Mouse (Mus musculus): ENCODE measurements around the gene Vps36. TPM values are rescaled to one million over a fixed set of nuclear protein-coding genes. Genes with fewer than 3 reads are reported as not detected.

The Vps36 gene
- polyA plus RNA-seq (2012; rRNA removed) = 6.6 and 7.2 TPM in 2 replicates

GRCm38 (mm10) chr8:22192660-22193431 lies at the start of gene Vps36:
Vps36 (plus strand) TSS chr8:22192809.

DNA sequence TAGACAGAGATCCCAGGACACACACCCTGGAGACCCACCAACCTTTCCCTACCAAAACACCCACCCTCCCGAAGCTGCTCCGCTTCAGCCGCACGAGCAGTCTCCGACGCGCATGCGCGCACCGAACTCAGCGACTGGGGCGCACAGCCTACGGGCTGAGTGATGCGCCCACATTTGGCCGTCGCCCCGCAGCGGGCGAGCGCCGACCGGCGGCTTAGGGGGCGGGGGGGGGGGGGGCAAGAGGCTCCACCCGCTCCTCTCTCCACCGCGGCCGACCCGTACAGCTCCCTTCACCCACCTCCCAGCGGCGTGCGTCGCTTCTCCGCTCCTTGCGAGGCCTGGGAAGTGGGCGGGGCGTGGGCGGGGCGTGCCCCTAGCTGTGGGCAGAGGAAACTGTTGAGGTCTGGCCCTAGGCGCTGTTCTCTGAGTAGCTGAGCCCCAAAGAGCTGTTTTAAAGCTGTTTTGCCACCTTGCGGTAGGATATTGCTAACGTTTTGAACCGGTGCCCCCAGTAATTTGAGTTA lies 26.5 kb upstream of the Vps36 start, which contains the start of gene Nek3:
TSS of gene Nek3 (minus strand) at position 356 of the 524 bp plus-strand sequence.

GRCm38 (mm10) chr8:22185431-22186397 lies 6.9 kb upstream of the Vps36 start, which contains the start of gene Ckap2:
Ckap2 (minus strand) TSS chr8:22185819.

DNA sequence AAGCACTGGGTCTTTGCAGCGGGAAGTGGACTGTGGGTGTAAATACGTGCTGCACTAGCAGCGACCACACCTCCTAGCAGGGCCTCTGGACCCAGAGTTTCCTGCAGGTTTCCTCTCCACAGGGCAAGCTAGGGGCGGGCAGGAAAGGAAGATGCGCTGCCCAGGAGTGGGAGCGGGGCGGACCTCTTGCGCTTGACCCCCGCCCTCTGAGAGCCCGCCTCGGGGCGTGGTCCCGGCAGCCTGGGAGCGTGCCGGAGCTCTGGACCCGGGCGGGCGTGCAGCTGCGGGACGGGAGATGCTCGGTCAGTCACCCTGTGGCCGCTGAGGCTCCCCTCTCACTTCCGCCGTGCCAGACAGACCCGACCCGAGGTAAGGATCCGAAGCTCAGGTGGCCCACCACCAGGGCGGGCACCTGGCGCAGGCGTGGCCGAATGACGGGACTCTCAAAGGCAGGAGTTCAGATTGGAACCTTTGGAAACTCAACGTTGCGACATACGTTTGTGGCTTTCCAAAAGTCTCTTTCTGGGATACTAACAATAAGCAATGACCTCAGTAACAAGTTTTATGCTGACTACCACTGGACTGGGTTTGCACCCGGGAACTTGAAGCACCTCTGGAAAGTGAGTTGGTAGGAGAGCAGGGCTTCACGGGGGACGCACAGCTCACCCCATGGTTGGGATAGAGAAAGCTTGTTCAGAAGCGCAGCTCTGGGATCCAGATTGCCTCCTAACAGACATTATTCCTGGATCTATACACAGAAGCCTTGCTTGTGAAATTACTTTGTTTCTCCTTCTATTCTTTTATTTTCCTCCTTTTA lies 34.7 kb downstream of the Vps36 start, which contains the start of gene Thsd1:
TSS of gene Thsd1 (plus strand) at position 253 of the 817 bp plus-strand sequence.

Other genes starting within 250 kb of the Vps36 start
- not detected in 2 replicates for gene Defb13, start 246.0 kb upstream of the Vps36 start, polyA plus RNA-seq (2012; rRNA removed)
- not detected in 2 replicates for gene Fam90a1a, start 234.1 kb upstream of the Vps36 start, polyA plus RNA-seq (2012; rRNA removed)
- gene Ccdc70, start 223.0 kb upstream of the Vps36 start, polyA plus RNA-seq (2012; rRNA removed) = not detected in 2 replicates
- 0.35 and 0.44 TPM in 2 replicates for gene Atp7b, start 132.5 kb upstream of the Vps36 start, polyA plus RNA-seq (2012; rRNA removed)
- 1.5 and 1.6 TPM in 2 replicates for gene Alg11, start 132.1 kb upstream of the Vps36 start, polyA plus RNA-seq (2012; rRNA removed)
- 0.21 and 0.65 TPM in 2 replicates for gene Nek5, start 67.8 kb upstream of the Vps36 start, polyA plus RNA-seq (2012; rRNA removed)
- 2.3 and 2.5 TPM in 2 replicates for gene Nek3, start 26.4 kb upstream of the Vps36 start, polyA plus RNA-seq (2012; rRNA removed)
- 2.0 and 3.0 TPM in 2 replicates for gene Ckap2, start 7.0 kb upstream of the Vps36 start, polyA plus RNA-seq (2012; rRNA removed)
- 0.85 and 1.1 TPM in 2 replicates for gene Thsd1, start 34.5 kb downstream of the Vps36 start, polyA plus RNA-seq (2012; rRNA removed)
- not detected in 2 replicates for gene Tpte, start 90.6 kb downstream of the Vps36 start, polyA plus RNA-seq (2012; rRNA removed)
- gene Slc25a15, start 205.8 kb downstream of the Vps36 start, polyA plus RNA-seq (2012; rRNA removed) = 5.7 and 6.0 TPM in 2 replicates
- gene Mrps31, start 218.6 kb downstream of the Vps36 start, polyA plus RNA-seq (2012; rRNA removed) = 4.2 and 4.3 TPM in 2 replicates